Mouse (Mus musculus): ENCODE data around the gene Gm13275. TPM values are rescaled to one million over a fixed set of nuclear protein-coding genes. Genes with fewer than 3 reads are reported as not detected.
"Not testable (repeated sequence)": the region's sequence is repeated elsewhere in the genome, so short reads cannot be mapped to it uniquely, and the experiment has no call there.

Gm13275 gene
- polyA plus RNA-seq, 1 experiment from 2014 or later: not detected

DNA sequence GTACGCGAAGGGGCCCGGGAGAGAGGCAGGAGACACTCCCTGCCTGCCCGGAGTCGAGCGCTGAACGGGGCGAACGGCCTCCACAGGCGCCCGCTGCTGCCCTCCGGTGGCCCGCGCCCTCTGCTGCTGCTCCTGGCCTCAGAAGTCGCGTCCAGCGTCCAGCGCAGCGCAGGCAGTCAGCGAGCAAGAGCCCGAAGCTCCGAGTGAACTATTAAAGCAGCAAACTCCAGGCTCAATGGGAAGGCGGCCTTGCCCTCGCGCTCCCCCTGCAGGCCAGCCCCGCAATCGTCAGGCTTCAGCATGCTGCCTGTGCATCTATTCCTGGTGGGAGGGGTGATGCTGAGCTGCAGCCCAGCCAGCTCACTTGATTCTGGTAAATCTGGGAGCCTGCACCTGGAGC is 8.9 kb upstream of the Gm13275 start, which contains the start of gene Gm13276:
Gene Gm13276 (plus strand): TSS at position 301 of the 400 bp plus-strand sequence.
- H3K9me3 ChIP-seq (replicated peaks; ENCODE audit: control insufficient read depth, low read length); H3K4me2 ChIP-seq (ENCODE audit: low read depth, low read length); H3K4me3 ChIP-seq (ENCODE audit: low read length); H3K36me3 ChIP-seq (ENCODE audit: control insufficient read depth, insufficient read depth); H3K9ac ChIP-seq (ENCODE audit: low read length); H3K27ac ChIP-seq (ENCODE audit: low read length); H3K4me1 ChIP-seq (ENCODE audit: control insufficient read depth, insufficient read depth, low read length); ATAC-seq (replicated peaks; ENCODE audit: extremely low read depth, insufficient read depth, low FRiP score); H3K27me3 ChIP-seq (ENCODE audit: control insufficient read depth, insufficient read depth, low read length): not testable (repeated sequence)
- WGBS: no CpG with 5 or more reads among the region's 27 CpGs

DNA sequence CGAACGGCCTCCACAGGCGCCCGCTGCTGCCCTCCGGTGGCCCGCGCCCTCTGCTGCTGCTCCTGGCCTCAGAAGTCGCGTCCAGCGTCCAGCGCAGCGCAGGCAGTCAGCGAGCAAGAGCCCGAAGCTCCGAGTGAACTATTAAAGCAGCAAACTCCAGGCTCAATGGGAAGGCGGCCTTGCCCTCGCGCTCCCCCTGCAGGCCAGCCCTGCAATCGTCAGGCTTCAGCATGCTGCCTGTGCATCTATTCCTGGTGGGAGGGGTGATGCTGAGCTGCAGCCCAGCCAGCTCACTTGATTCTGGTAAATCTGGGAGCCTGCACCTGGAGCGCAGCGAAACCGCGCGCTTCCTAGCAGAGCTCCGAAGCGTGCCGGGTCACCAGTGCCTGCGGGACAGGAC is 5.9 kb upstream of the Gm13275 start, which contains the start of gene Gm13277:
Gene Gm13277 (plus strand): TSS at position 231 of the 400 bp plus-strand sequence.
- ATAC-seq (replicated peaks; ENCODE audit: extremely low read depth, insufficient read depth, low FRiP score); H3K9ac ChIP-seq (ENCODE audit: low read length); H3K4me1 ChIP-seq (ENCODE audit: control insufficient read depth, insufficient read depth, low read length); H3K27me3 ChIP-seq (ENCODE audit: control insufficient read depth, insufficient read depth, low read length); H3K4me3 ChIP-seq (ENCODE audit: low read length); H3K4me2 ChIP-seq (ENCODE audit: low read depth, low read length); H3K9me3 ChIP-seq (replicated peaks; ENCODE audit: control insufficient read depth, low read length); H3K36me3 ChIP-seq (ENCODE audit: control insufficient read depth, insufficient read depth); H3K27ac ChIP-seq (ENCODE audit: low read length): not testable (repeated sequence)
- WGBS: 0% methylated on average over 1 of the region's 28 CpGs

DNA sequence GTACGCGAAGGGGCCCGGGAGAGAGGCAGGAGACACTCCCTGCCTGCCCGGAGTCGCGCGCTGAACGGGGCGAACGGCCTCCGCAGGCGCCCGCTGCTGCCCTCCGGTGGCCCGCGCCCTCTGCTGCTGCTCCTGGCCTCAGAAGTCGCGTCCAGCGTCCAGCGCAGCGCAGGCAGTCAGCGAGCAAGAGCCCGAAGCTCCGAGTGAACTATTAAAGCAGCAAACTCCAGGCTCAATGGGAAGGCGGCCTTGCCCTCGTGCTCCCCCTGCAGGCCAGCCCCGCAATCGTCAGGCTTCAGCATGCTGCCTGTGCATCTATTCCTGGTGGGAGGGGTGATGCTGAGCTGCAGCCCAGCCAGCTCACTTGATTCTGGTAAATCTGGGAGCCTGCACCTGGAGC is 3.0 kb upstream of the Gm13275 start, which contains the start of gene Gm13278:
Gene Gm13278 (plus strand): TSS at position 301 of the 400 bp plus-strand sequence.
- H3K4me3 ChIP-seq (ENCODE audit: low read length); H3K9ac ChIP-seq (ENCODE audit: low read length); ATAC-seq (replicated peaks; ENCODE audit: extremely low read depth, insufficient read depth, low FRiP score); H3K4me1 ChIP-seq (ENCODE audit: control insufficient read depth, insufficient read depth, low read length); H3K36me3 ChIP-seq (ENCODE audit: control insufficient read depth, insufficient read depth); H3K9me3 ChIP-seq (replicated peaks; ENCODE audit: control insufficient read depth, low read length); H3K27me3 ChIP-seq (ENCODE audit: control insufficient read depth, insufficient read depth, low read length); H3K27ac ChIP-seq (ENCODE audit: low read length); H3K4me2 ChIP-seq (ENCODE audit: low read depth, low read length): not testable (repeated sequence)
- WGBS: no CpG with 5 or more reads among the region's 28 CpGs

DNA sequence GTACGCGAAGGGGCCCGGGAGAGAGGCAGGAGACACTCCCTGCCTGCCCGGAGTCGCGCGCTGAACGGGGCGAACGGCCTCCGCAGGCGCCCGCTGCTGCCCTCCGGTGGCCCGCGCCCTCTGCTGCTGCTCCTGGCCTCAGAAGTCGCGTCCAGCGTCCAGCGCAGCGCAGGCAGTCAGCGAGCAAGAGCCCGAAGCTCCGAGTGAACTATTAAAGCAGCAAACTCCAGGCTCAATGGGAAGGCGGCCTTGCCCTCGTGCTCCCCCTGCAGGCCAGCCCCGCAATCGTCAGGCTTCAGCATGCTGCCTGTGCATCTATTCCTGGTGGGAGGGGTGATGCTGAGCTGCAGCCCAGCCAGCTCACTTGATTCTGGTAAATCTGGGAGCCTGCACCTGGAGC is 2.8 kb downstream of the Gm13275 start, which contains the start of gene Gm13279:
Gene Gm13279 (plus strand): TSS at position 301 of the 400 bp plus-strand sequence.
- H3K4me2 ChIP-seq (ENCODE audit: low read depth, low read length); ATAC-seq (replicated peaks; ENCODE audit: extremely low read depth, insufficient read depth, low FRiP score); H3K27me3 ChIP-seq (ENCODE audit: control insufficient read depth, insufficient read depth, low read length); H3K9ac ChIP-seq (ENCODE audit: low read length); H3K9me3 ChIP-seq (replicated peaks; ENCODE audit: control insufficient read depth, low read length); H3K27ac ChIP-seq (ENCODE audit: low read length); H3K36me3 ChIP-seq (ENCODE audit: control insufficient read depth, insufficient read depth); H3K4me1 ChIP-seq (ENCODE audit: control insufficient read depth, insufficient read depth, low read length); H3K4me3 ChIP-seq (ENCODE audit: low read length): not testable (repeated sequence)
- no CpG with 5 or more reads among the region's 28 CpGs for WGBS

GRCm38 (mm10) chr4:88799365-88799764 is 5.1 kb downstream of the Gm13275 start, which contains the start of gene Gm13285:
Gm13285 (plus strand) TSS chr4:88799665.
- not testable (repeated sequence) for H3K9ac ChIP-seq (ENCODE audit: low read length); H3K9me3 ChIP-seq (replicated peaks; ENCODE audit: control insufficient read depth, low read length); H3K4me2 ChIP-seq (ENCODE audit: low read depth, low read length); H3K4me3 ChIP-seq (ENCODE audit: low read length); H3K36me3 ChIP-seq (ENCODE audit: control insufficient read depth, insufficient read depth); H3K27ac ChIP-seq (ENCODE audit: low read length); ATAC-seq (replicated peaks; ENCODE audit: extremely low read depth, insufficient read depth, low FRiP score); H3K4me1 ChIP-seq (ENCODE audit: control insufficient read depth, insufficient read depth, low read length); H3K27me3 ChIP-seq (ENCODE audit: control insufficient read depth, insufficient read depth, low read length)
- WGBS: 8% methylated on average over 5 of the region's 7 CpGs

DNA sequence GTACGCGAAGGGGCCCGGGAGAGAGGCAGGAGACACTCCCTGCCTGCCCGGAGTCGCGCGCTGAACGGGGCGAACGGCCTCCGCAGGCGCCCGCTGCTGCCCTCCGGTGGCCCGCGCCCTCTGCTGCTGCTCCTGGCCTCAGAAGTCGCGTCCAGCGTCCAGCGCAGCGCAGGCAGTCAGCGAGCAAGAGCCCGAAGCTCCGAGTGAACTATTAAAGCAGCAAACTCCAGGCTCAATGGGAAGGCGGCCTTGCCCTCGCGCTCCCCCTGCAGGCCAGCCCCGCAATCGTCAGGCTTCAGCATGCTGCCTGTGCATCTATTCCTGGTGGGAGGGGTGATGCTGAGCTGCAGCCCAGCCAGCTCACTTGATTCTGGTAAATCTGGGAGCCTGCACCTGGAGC is 8.7 kb downstream of the Gm13275 start, which contains the start of gene Gm13287:
Gene Gm13287 (plus strand): TSS at position 301 of the 400 bp plus-strand sequence.
- not testable (repeated sequence) for H3K4me3 ChIP-seq (ENCODE audit: low read length); H3K4me1 ChIP-seq (ENCODE audit: control insufficient read depth, insufficient read depth, low read length); H3K36me3 ChIP-seq (ENCODE audit: control insufficient read depth, insufficient read depth); H3K9me3 ChIP-seq (replicated peaks; ENCODE audit: control insufficient read depth, low read length); H3K27me3 ChIP-seq (ENCODE audit: control insufficient read depth, insufficient read depth, low read length); H3K9ac ChIP-seq (ENCODE audit: low read length); H3K27ac ChIP-seq (ENCODE audit: low read length); H3K4me2 ChIP-seq (ENCODE audit: low read depth, low read length); ATAC-seq (replicated peaks; ENCODE audit: extremely low read depth, insufficient read depth, low FRiP score)
- WGBS: no CpG with 5 or more reads among the region's 29 CpGs

- H3K4me1 ChIP-seq (ENCODE audit: control insufficient read depth, insufficient read depth, low read length); H3K9me3 ChIP-seq (replicated peaks; ENCODE audit: control insufficient read depth, low read length); ATAC-seq (replicated peaks; ENCODE audit: extremely low read depth, insufficient read depth, low FRiP score); H3K27ac ChIP-seq (ENCODE audit: low read length); H3K9ac ChIP-seq (ENCODE audit: low read length); H3K36me3 ChIP-seq (ENCODE audit: control insufficient read depth, insufficient read depth); H3K27me3 ChIP-seq (ENCODE audit: control insufficient read depth, insufficient read depth, low read length); H3K4me2 ChIP-seq (ENCODE audit: low read depth, low read length): not testable (repeated sequence)
- no CpG with 5 or more reads among the region's 8 CpGs for WGBS
- peak within 1 kb of the TSS; percentile 34 for H3K4me3 ChIP-seq (ENCODE audit: low read length)
Measured at GRCm38 (mm10) chr4:88805231-88805630, 10.9 kb downstream of the Gm13275 start, which contains the start of gene Gm13288. Gm13288 (plus strand) TSS chr4:88805531.

GRCm38 (mm10) chr4:88805761-88806160 is 11.5 kb downstream of the Gm13275 start:
- not testable (repeated sequence) for H3K9ac ChIP-seq (ENCODE audit: low read length); H3K27me3 ChIP-seq (ENCODE audit: control insufficient read depth, insufficient read depth, low read length); H3K4me1 ChIP-seq (ENCODE audit: control insufficient read depth, insufficient read depth, low read length); H3K27ac ChIP-seq (ENCODE audit: low read length); H3K36me3 ChIP-seq (ENCODE audit: control insufficient read depth, insufficient read depth); H3K4me2 ChIP-seq (ENCODE audit: low read depth, low read length); ATAC-seq (replicated peaks; ENCODE audit: extremely low read depth, insufficient read depth, low FRiP score); H3K9me3 ChIP-seq (replicated peaks; ENCODE audit: control insufficient read depth, low read length)
- 0% methylated on average over 9 of the region's 34 CpGs for WGBS
- peak overlapping the region; percentile 34 for H3K4me3 ChIP-seq (ENCODE audit: low read length)

- no peak for ATAC-seq (replicated peaks; ENCODE audit: extremely low read depth, insufficient read depth, low FRiP score)
- Histone ChIP-seq H3K4me3 (ENCODE audit: low read length) (no peak within 1 kb of the TSS), H3K27me3 (ENCODE audit: control insufficient read depth, insufficient read depth, low read length) (no peaks in the 10 kb centered on the region), H3K36me3 (ENCODE audit: control insufficient read depth, insufficient read depth) (no peaks in the 10 kb centered on the region), H3K9ac (ENCODE audit: low read length) (no peak within 1 kb of the TSS), H3K4me1 (ENCODE audit: control insufficient read depth, insufficient read depth, low read length) (no peaks in the 10 kb centered on the region), H3K9me3 (replicated peaks; ENCODE audit: control insufficient read depth, low read length) (no peaks in the 10 kb centered on the region), H3K4me2 (ENCODE audit: low read depth, low read length) (no peak within 1 kb of the TSS), H3K27ac (ENCODE audit: low read length) (no peak within 1 kb of the TSS)
- 54% methylated on average over 3 of the region's 3 CpGs for WGBS
Measured at GRCm38 (mm10) chr4:88815928-88816327, 21.6 kb downstream of the Gm13275 start, which contains the start of gene Ifna7. Ifna7 (plus strand) TSS chr4:88816228.

Measured in heart, embryonic 16.5 days (tissue).